Mouse (Mus musculus) neural tube, embryonic 12.5 days (tissue): ENCODE data around the gene Dennd4a. TPM values are rescaled to one million over a fixed set of nuclear protein-coding genes. Genes with fewer than 3 reads are reported as not detected.

Experiments used
- ATAC-seq: fragments of 200-750 bp; cut with Nextera tagmentation; 2 replicates; pipeline ENCODE4 v1.8.0; 2017; ENCODE audit warnings: low read depth, mild to moderate bottlenecking, moderate TSS enrichment, moderate library complexity; ENCODE audit not compliant: low FRiP score
- H3K27ac ChIP-seq: fragments of 300-500 bp; sonication (generic); 2 replicates; pipeline ENCODE4 v1.5.1; 2016
- H3K27me3 ChIP-seq: fragments of 300-500 bp; sonication (generic); replicated peaks from 2 replicates; pipeline ENCODE4 v1.6.1; 2016; ENCODE audit warnings: mild to moderate bottlenecking
- H3K36me3 ChIP-seq: fragments of 300-500 bp; sonication (generic); 2 replicates; pipeline ENCODE4 v1.6.1; 2016; ENCODE audit warnings: mild to moderate bottlenecking
- H3K4me1 ChIP-seq: fragments of 300-500 bp; sonication (generic); 2 replicates; pipeline ENCODE4 v1.6.1; 2016
- H3K4me2 ChIP-seq: fragments of 300-500 bp; sonication (generic); replicated peaks from 2 replicates; pipeline ENCODE4 v1.6.1; 2016; ENCODE audit warnings: mild to moderate bottlenecking
- H3K4me3 ChIP-seq: fragments of 300-500 bp; sonication (generic); 2 replicates; pipeline ENCODE4 v1.5.1; 2016
- H3K9ac ChIP-seq: fragments of 300-500 bp; sonication (generic); 2 replicates; pipeline ENCODE4 v1.6.1; 2016; ENCODE audit warnings: mild to moderate bottlenecking
- H3K9me3 ChIP-seq: fragments of 300-500 bp; sonication (generic); 2 replicates; pipeline ENCODE4 v1.6.1; 2016; ENCODE audit warnings: mild to moderate bottlenecking
- WGBS: fragments of 180-500 bp; shearing (Covaris S2); methylation state at CpG from one replicate; pipeline ENCODE4 v1.1.7; 2016; 5-methylcytosine and 5-hydroxymethylcytosine counted together
- polyA plus RNA-seq: library from polyadenylated mRNA; unstranded; fragments of >200 nt; fragmentation: Nextera tagmentation; extraction: Ambion mirVana; gene quantifications from 2 replicates; pipeline ENCODE4 v1.2.1, GENCODE M21; 2016

Gene Dennd4a
- 10.6 and 11.0 TPM in 2 replicates for polyA plus RNA-seq

GRCm38 (mm10) chr9:64810822-64811537 lies at the start of gene Dennd4a:
Dennd4a (plus strand) TSS chr9:64811340.
- ATAC-seq = peak; percentile 97
- Histone ChIP-seq H3K9ac (peak within 1 kb of the TSS; percentile 87), H3K36me3 (no peaks in the 10 kb centered on the region), H3K27ac (peak within 1 kb of the TSS; percentile 95), H3K4me3 (peak within 1 kb of the TSS; percentile 81), H3K4me2 (peak within 1 kb of the TSS; percentile 81), H3K27me3 (no peaks in the 10 kb centered on the region), H3K4me1 (peaks cover 9% of the 10 kb centered on the region; the same call in 1 of the 2 replicates), H3K9me3 (no peaks in the 10 kb centered on the region)
- under 1% methylated on average over 51 of the region's 51 CpGs for WGBS

- ATAC-seq = no peak
- Histone ChIP-seq H3K27me3 (no peaks in the 10 kb centered on the region), H3K4me1 (no peaks in the 10 kb centered on the region), H3K9ac (no peak overlapping the region), H3K4me3 (no peak overlapping the region), H3K9me3 (no peaks in the 10 kb centered on the region), H3K4me2 (no peak overlapping the region), H3K27ac (no peak overlapping the region), H3K36me3 (no peaks in the 10 kb centered on the region)
- WGBS = 96% methylated on average over 2 of the region's 2 CpGs
These were observed 46.3 kb upstream of the Dennd4a start for GRCm38 (mm10) chr9:64764824-64765223.

DNA sequence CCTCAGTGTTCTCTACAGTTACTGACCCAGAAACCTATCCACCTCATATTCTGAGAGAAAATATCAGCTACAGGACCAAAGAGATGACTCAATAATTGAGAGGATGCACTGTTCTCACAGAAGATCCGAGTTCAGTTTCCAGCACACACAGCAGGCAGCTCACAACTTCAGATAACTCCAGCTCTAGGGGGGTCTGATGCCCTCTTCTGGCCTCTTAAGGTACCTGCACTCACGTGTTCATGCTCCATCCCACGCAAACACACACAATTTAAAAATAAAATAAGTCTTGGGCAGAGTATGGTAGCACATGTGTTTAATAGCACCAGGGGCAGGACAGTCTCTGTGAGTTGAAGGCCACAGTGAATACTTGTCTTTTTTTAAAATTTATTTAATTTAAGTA lies 45.0 kb upstream of the Dennd4a start:
- H3K27me3 ChIP-seq = no peaks in the 10 kb centered on the region

DNA sequence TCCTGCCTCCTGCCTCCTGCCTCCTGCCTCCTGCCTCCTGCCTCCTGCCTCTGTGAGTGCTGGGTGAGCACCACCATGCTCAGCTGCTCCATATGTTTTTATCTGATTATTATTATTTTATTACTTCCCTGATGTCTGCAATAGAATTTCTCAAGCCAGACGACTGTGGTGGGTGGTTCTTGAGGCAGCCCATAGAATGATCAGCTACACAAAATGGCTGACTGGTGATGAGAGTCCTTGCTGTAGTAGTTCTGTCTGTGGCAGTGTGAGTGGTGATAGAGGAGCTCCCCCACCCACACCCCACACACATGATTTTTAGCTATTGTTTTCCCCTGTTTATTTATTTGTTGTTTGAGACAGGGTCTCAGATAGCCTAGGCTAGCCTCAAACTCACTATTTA lies 43.3 kb upstream of the Dennd4a start:
- Histone ChIP-seq H3K9ac (no peak overlapping the region), H3K27ac (no peak overlapping the region), H3K36me3 (no peaks in the 10 kb centered on the region), H3K4me2 (no peak overlapping the region), H3K9me3 (no peaks in the 10 kb centered on the region), H3K27me3 (no peaks in the 10 kb centered on the region), H3K4me1 (0 out of 2 replicates have a peak, but pooled peaks cover 5% of the 10 kb centered on the region), H3K4me3 (no peak overlapping the region)
- WGBS = 63% methylated on average over 1 of the region's 1 CpGs
- no peak for ATAC-seq

More for the DNA sequence above, 45.0 kb upstream of the Dennd4a start:
- no peaks in the 10 kb centered on the region for H3K9me3 ChIP-seq
- H3K4me3 ChIP-seq = no peak overlapping the region
- WGBS = 88% methylated on average over 3 of the region's 3 CpGs
- ATAC-seq = no peak
- 0 out of 2 replicates have a peak, but pooled peaks cover 3% of the 10 kb centered on the region for H3K4me1 ChIP-seq
- H3K4me2 ChIP-seq = no peak overlapping the region
- H3K9ac ChIP-seq = no peak overlapping the region
- H3K36me3 ChIP-seq = no peaks in the 10 kb centered on the region
- no peak overlapping the region for H3K27ac ChIP-seq

GRCm38 (mm10) chr9:64769066-64769695 lies 42.0 kb upstream of the Dennd4a start:
- no peak overlapping the region for H3K27ac ChIP-seq
- no peaks in the 10 kb centered on the region for H3K27me3 ChIP-seq
- 52% methylated on average over 9 of the region's 9 CpGs for WGBS
- ATAC-seq = no peak
- H3K36me3 ChIP-seq = no peaks in the 10 kb centered on the region
- no peaks in the 10 kb centered on the region for H3K9me3 ChIP-seq
- no peak overlapping the region for H3K4me2 ChIP-seq
- H3K9ac ChIP-seq = no peak overlapping the region
- no peak overlapping the region for H3K4me3 ChIP-seq
- peaks cover 7% of the 10 kb centered on the region; the same call in 1 of the 2 replicates for H3K4me1 ChIP-seq

GRCm38 (mm10) chr9:64769911-64770310 lies 41.2 kb upstream of the Dennd4a start:
- ATAC-seq = no peak
- Histone ChIP-seq H3K4me1 (peaks cover 14% of the 10 kb centered on the region; the same call in 1 of the 2 replicates), H3K9ac (no peak overlapping the region), H3K27me3 (no peaks in the 10 kb centered on the region), H3K36me3 (no peaks in the 10 kb centered on the region), H3K9me3 (no peaks in the 10 kb centered on the region), H3K4me2 (no peak overlapping the region), H3K27ac (no peak overlapping the region), H3K4me3 (no peak overlapping the region)
- WGBS = 93% methylated on average over 6 of the region's 6 CpGs

DNA sequence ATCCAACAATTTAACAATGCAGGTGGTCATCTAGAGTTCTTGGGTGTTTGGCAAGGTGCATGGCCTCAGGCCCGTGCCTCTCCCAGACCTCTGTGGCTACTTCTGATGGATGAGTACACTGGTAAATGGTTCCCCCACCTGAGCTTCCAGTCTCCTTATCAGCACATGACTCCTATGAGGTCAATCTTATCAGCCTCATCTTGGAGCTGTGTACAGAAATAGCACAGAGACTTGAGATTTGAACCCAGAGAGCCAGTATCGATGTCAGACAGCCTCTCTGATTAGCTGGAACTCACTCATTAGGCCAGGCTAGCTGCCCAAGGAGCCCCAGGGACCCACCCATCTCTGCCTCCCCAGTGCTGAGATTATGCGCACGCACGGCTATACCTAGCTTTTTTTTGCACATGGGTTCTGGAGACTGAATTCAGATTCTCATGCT lies 40.7 kb upstream of the Dennd4a start:
- no peak for ATAC-seq
- Histone ChIP-seq H3K27ac (no peak overlapping the region), H3K36me3 (no peaks in the 10 kb centered on the region), H3K9me3 (no peaks in the 10 kb centered on the region), H3K9ac (no peak overlapping the region), H3K4me1 (peaks cover 17% of the 10 kb centered on the region; the same call in 1 of the 2 replicates), H3K27me3 (no peaks in the 10 kb centered on the region), H3K4me2 (no peak overlapping the region), H3K4me3 (no peak overlapping the region)
- 93% methylated on average over 5 of the region's 5 CpGs for WGBS

- Histone ChIP-seq H3K4me3 (no peak overlapping the region), H3K27ac (no peak overlapping the region), H3K36me3 (no peaks in the 10 kb centered on the region), H3K9ac (no peak overlapping the region), H3K27me3 (no peaks in the 10 kb centered on the region), H3K9me3 (no peaks in the 10 kb centered on the region), H3K4me2 (no peak overlapping the region), H3K4me1 (peaks cover 17% of the 10 kb centered on the region; the same call in 1 of the 2 replicates)
- no peak for ATAC-seq
- 59% methylated on average over 5 of the region's 5 CpGs for WGBS
These were observed 39.9 kb upstream of the Dennd4a start for GRCm38 (mm10) chr9:64771236-64771635.

- no peak overlapping the region for H3K9ac ChIP-seq
- ATAC-seq = no peak
- H3K27ac ChIP-seq = no peak overlapping the region; the same call in 1 of the 2 replicates
- no peak overlapping the region for H3K4me3 ChIP-seq
- no peaks in the 10 kb centered on the region for H3K36me3 ChIP-seq
- H3K4me1 ChIP-seq = peaks cover 17% of the 10 kb centered on the region; the same call in 1 of the 2 replicates
- 80% methylated on average over 8 of the region's 8 CpGs for WGBS
- H3K4me2 ChIP-seq = no peak overlapping the region
- H3K27me3 ChIP-seq = no peaks in the 10 kb centered on the region
- H3K9me3 ChIP-seq = no peaks in the 10 kb centered on the region
These were observed 37.9 kb upstream of the Dennd4a start for GRCm38 (mm10) chr9:64773254-64773653.

- H3K27me3 ChIP-seq = no peaks in the 10 kb centered on the region
- H3K27ac ChIP-seq = no peak overlapping the region
- 67% methylated on average over 4 of the region's 4 CpGs for WGBS
- no peak overlapping the region for H3K4me3 ChIP-seq
- H3K4me2 ChIP-seq = no peak overlapping the region
- peaks cover 17% of the 10 kb centered on the region; the same call in 1 of the 2 replicates for H3K4me1 ChIP-seq
- no peak for ATAC-seq
- H3K9ac ChIP-seq = no peak overlapping the region
- no peaks in the 10 kb centered on the region for H3K9me3 ChIP-seq
- no peaks in the 10 kb centered on the region for H3K36me3 ChIP-seq
These were observed 37.2 kb upstream of the Dennd4a start for GRCm38 (mm10) chr9:64773936-64774335.

DNA sequence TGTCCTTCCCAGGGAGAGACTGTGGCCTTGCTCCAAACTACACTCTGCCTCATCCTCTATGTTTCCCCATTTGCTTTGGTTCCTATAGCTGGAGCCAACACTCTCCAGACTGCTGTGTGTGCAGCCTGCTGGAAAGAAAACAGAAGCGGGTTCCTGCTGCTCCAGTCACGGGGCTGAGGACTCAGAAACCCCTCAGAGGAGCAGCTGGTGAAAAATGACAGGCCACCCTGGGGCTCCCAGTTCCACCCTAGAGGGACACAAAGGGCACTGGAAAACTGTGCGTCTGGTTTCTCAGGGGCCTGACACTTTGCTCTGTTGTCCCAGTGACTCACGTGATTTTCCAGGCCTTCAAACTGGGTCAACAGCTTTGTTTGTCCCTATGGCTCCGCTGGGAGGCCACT lies 36.7 kb upstream of the Dennd4a start:
- peak; percentile 37; the same call in 1 of the 2 replicates for ATAC-seq
- Histone ChIP-seq H3K27ac (0 out of 2 replicates have a peak overlapping the region, but pooled peaks have one; percentile 12), H3K4me3 (no peak overlapping the region), H3K9ac (no peak overlapping the region), H3K4me2 (no peak overlapping the region; the same call in 1 of the 2 replicates), H3K36me3 (no peaks in the 10 kb centered on the region), H3K9me3 (no peaks in the 10 kb centered on the region), H3K27me3 (no peaks in the 10 kb centered on the region), H3K4me1 (peaks cover 17% of the 10 kb centered on the region; the same call in 1 of the 2 replicates)
- 24% methylated on average over 5 of the region's 5 CpGs for WGBS

GRCm38 (mm10) chr9:64774883-64775282 lies 36.3 kb upstream of the Dennd4a start:
- no peaks in the 10 kb centered on the region for H3K27me3 ChIP-seq
- H3K4me3 ChIP-seq = no peak overlapping the region
- H3K9me3 ChIP-seq = no peaks in the 10 kb centered on the region
- H3K27ac ChIP-seq = no peak overlapping the region
- WGBS = 40% methylated on average over 2 of the region's 2 CpGs
- ATAC-seq = peak; percentile 68
- H3K4me1 ChIP-seq = peaks cover 17% of the 10 kb centered on the region; the same call in 1 of the 2 replicates
- no peaks in the 10 kb centered on the region for H3K36me3 ChIP-seq
- no peak overlapping the region for H3K9ac ChIP-seq
- no peak overlapping the region for H3K4me2 ChIP-seq
